Mouse (Mus musculus) MEL (cell line): Measurements from ENCODE around the gene Gtf2ird1. TPM values are rescaled to one million over a fixed set of nuclear protein-coding genes. Genes with fewer than 3 reads are reported as not detected.

ENCODE experiments used
- DNase-seq: peaks from one replicate; pipeline ENCODE4 v3.0.0; 2011; ENCODE audit warnings: low read depth, low spot score
- H3K27ac ChIP-seq: 2 replicates; pipeline ENCODE4 v1.5.1; 2012; ENCODE audit warnings: low read depth, mild to moderate bottlenecking, control low read depth, low read length, moderate library complexity; ENCODE audit not compliant: control insufficient read depth
- H3K27me3 ChIP-seq, 2 experiments: fragments of 150-350 bp in 1 of 2; sonication (generic) in 1 of 2; 2 replicates each; pipeline ENCODE4 v1.6.1; 2012; ENCODE audit warnings: low read length in 2 of 2, mild to moderate bottlenecking in 2 of 2, improper control_type of control experiment in 1 of 2, moderate library complexity in 1 of 2; ENCODE audit not compliant: insufficient read depth in 2 of 2, control insufficient read depth in 1 of 2
- H3K36me3 ChIP-seq, 2 experiments: 2 replicates each; pipeline ENCODE4 v1.6.1; 2012 to 2014; ENCODE audit warnings: low read length in 2 of 2, improper control_type of control experiment in 1 of 2, inconsistent platforms in 1 of 2, mild to moderate bottlenecking in 1 of 2; ENCODE audit not compliant: insufficient read depth in 2 of 2, control insufficient read depth in 1 of 2
- H3K4me1 ChIP-seq, 2 experiments: fragments of 150-350 bp in 1 of 2; sonication (generic) in 1 of 2; 2 replicates each; pipeline ENCODE4 v1.6.1; 2012; ENCODE audit warnings: low read length in 2 of 2, improper control_type of control experiment in 1 of 2, mild to moderate bottlenecking in 1 of 2; ENCODE audit not compliant: insufficient read depth in 2 of 2, control insufficient read depth in 1 of 2
- H3K4me3 ChIP-seq, 2 experiments: fragments of 150-350 bp in 1 of 2; sonication (generic) in 1 of 2; 2 replicates each; pipeline ENCODE4 v1.5.1; 2012; ENCODE audit warnings: low read depth in 2 of 2, low read length in 2 of 2, mild to moderate bottlenecking in 2 of 2, moderate library complexity in 2 of 2, control low read depth in 1 of 2, improper control_type of control experiment in 1 of 2; ENCODE audit not compliant: control insufficient read depth in 1 of 2, insufficient read depth in 1 of 2
- H3K79me2 ChIP-seq: 2 replicates; pipeline ENCODE4 v1.6.1; 2012; ENCODE audit warnings: mild to moderate bottlenecking, low read length, moderate library complexity; ENCODE audit not compliant: control insufficient read depth, poor library complexity, insufficient read depth
- H3K9ac ChIP-seq: 2 replicates; pipeline ENCODE4 v1.6.1; 2012; ENCODE audit warnings: low read depth, mild to moderate bottlenecking, control low read depth, low read length, moderate library complexity; ENCODE audit not compliant: control insufficient read depth, poor library complexity, severe bottlenecking
- H3K9me3 ChIP-seq: fragments of 150-350 bp; sonication (generic); replicated peaks from 2 replicates; pipeline ENCODE4 v1.6.1; 2012; ENCODE audit warnings: mild to moderate bottlenecking, low read length, improper control_type of control experiment, moderate library complexity; ENCODE audit not compliant: insufficient read depth
- BHLHE40 ChIP-seq: IDR thresholded peaks from 2 replicates; pipeline ENCODE4 v1.6.1; 2012; ENCODE audit warnings: low read depth, mild to moderate bottlenecking, inconsistent platforms, low read length, improper control_type of control experiment, borderline replicate concordance
- CTCF ChIP-seq, 3 experiments: IDR thresholded peaks in 2 of 3; conservative IDR thresholded peaks in 1 of 3; 2 replicates each; pipeline ENCODE4 v1.5.1; 2011 to 2012; ENCODE audit warnings: low read length in 3 of 3, low read depth in 2 of 3, mild to moderate bottlenecking in 2 of 3, improper control_type of control experiment in 1 of 3, inconsistent platforms in 1 of 3, mixed read lengths in 1 of 3, moderate library complexity in 1 of 3; ENCODE audit not compliant: control insufficient read depth in 1 of 3, insufficient read depth in 1 of 3, poor library complexity in 1 of 3, severe bottlenecking in 1 of 3
- GABPA ChIP-seq: IDR thresholded peaks from 2 replicates; pipeline ENCODE4 v1.6.1; 2012; ENCODE audit warnings: low read depth, mild to moderate bottlenecking, inconsistent platforms, low read length, improper control_type of control experiment, moderate library complexity
- KAT2A ChIP-seq: conservative IDR thresholded peaks from 2 replicates; pipeline ENCODE4 v1.6.1; 2012; ENCODE audit warnings: low read depth, low read length, improper control_type of control experiment, inconsistent platforms
- MAX ChIP-seq: IDR thresholded peaks from 2 replicates; pipeline ENCODE4 v1.6.1; 2011; ENCODE audit warnings: low read length, improper control_type of control experiment
- MAZ ChIP-seq: IDR thresholded peaks from 2 replicates; pipeline ENCODE4 v1.6.1; 2012; ENCODE audit warnings: low read depth, mild to moderate bottlenecking, inconsistent platforms, low read length, improper control_type of control experiment
- MEF2A ChIP-seq: IDR thresholded peaks from 2 replicates; pipeline ENCODE4 v1.6.1; 2014; ENCODE audit warnings: low read depth, mild to moderate bottlenecking, inconsistent platforms, low read length, improper control_type of control experiment; ENCODE audit not compliant: poor library complexity, insufficient replicate concordance, severe bottlenecking; ENCODE audit errors: extremely low read depth
- MYB ChIP-seq: IDR thresholded peaks from 2 replicates; pipeline ENCODE4 v1.6.1; 2011; ENCODE audit warnings: mild to moderate bottlenecking, low read depth, low read length, improper control_type of control experiment
- MYC ChIP-seq: IDR thresholded peaks from 2 replicates; pipeline ENCODE4 v1.6.1; 2011; ENCODE audit warnings: low read depth, mild to moderate bottlenecking, low read length, improper control_type of control experiment, moderate library complexity
- NELFE ChIP-seq: IDR thresholded peaks from 2 replicates; pipeline ENCODE4 v1.6.1; 2011; ENCODE audit warnings: low read depth, low read length, improper control_type of control experiment
- POLR2A ChIP-seq, 2 experiments: IDR thresholded peaks; 2 replicates each; pipeline ENCODE4 v1.6.1; 2011 to 2012; ENCODE audit warnings: low read length in 2 of 2, mild to moderate bottlenecking in 2 of 2, control low read depth in 1 of 2, improper control_type of control experiment in 1 of 2, low read depth in 1 of 2, moderate library complexity in 1 of 2; ENCODE audit not compliant: control insufficient read depth in 1 of 2, insufficient read depth in 1 of 2, poor library complexity in 1 of 2
- POLR2AphosphoS5 ChIP-seq: IDR thresholded peaks from 2 replicates; pipeline ENCODE4 v1.6.1; 2012; ENCODE audit warnings: low read depth, borderline replicate concordance, mild to moderate bottlenecking, inconsistent platforms, low read length, moderate library complexity, mixed read lengths
- RAD21 ChIP-seq: IDR thresholded peaks from 2 replicates; pipeline ENCODE4 v1.6.1; 2011; ENCODE audit warnings: mild to moderate bottlenecking, low read depth, low read length, improper control_type of control experiment
- SIN3A ChIP-seq: IDR thresholded peaks from 2 replicates; pipeline ENCODE4 v1.6.1; 2012; ENCODE audit warnings: low read length, improper control_type of control experiment, inconsistent platforms
- SMC3 ChIP-seq: IDR thresholded peaks from 2 replicates; pipeline ENCODE4 v1.6.1; 2011; ENCODE audit warnings: low read depth, low read length, improper control_type of control experiment
- TAL1 ChIP-seq: IDR thresholded peaks from 2 replicates; pipeline ENCODE4 v1.6.1; 2012; ENCODE audit warnings: mild to moderate bottlenecking, inconsistent platforms, low read length, moderate library complexity, mixed read lengths
- TBP ChIP-seq: IDR thresholded peaks from 2 replicates; pipeline ENCODE4 v1.8.0; 2011; ENCODE audit warnings: low read depth, low read length, improper control_type of control experiment
- TCF12 ChIP-seq: IDR thresholded peaks from 2 replicates; pipeline ENCODE4 v1.6.1; 2014; ENCODE audit warnings: low read depth, mild to moderate bottlenecking, inconsistent platforms, low read length, improper control_type of control experiment, moderate library complexity
- UBTF ChIP-seq: IDR thresholded peaks from 2 replicates; pipeline ENCODE4 v1.6.1; 2012; ENCODE audit warnings: low read depth, mild to moderate bottlenecking, inconsistent platforms, low read length, improper control_type of control experiment, moderate library complexity, borderline replicate concordance; ENCODE audit not compliant: insufficient read depth
- polyA plus RNA-seq, 2 experiments: library from polyadenylated mRNA; stranded (reverse) in 1 of 2; unstranded in 1 of 2; fragments of >175 nt in 1 of 2; fragments of >200 nt in 1 of 2; gene quantifications; 2 replicates each; pipeline versions ENCODE4 v1.2.1 to v1.2.4; 2012; ENCODE audit warnings: low replicate concordance in 2 of 2, low read depth in 1 of 2; ENCODE audit not compliant: insufficient read length in 2 of 2, insufficient read depth in 1 of 2, missing spikeins in 1 of 2
- total RNA-seq: library from RNA; depleted of rRNA; stranded (reverse); fragments of 300-350 nt; gene quantifications from 2 replicates; pipeline ENCODE4 v1.2.3, GENCODE M21; 2012

Gene Gtf2ird1
- total and polyA plus RNA-seq, 3 experiments = 15.2 to 54.7 TPM; not detected in 1

DNA sequence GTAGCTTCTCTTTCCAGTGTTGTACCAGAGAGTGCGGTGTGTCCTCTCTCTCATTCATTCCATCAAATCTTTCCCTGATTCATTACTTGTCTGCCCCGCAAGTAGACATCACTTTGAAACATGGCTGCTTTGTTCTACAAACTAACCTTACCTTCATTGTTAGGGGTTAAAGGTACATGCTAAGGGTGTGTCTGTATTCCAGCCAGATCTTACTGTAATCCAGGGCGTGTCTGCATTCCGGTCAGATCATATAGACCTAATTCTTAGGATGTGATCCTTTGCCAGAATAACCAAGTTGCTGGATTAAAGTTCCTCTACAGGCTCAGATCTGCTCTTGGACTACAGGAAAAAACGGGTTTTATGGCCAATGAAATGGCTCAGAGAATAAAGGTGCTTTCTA is 36.8 kb downstream of the Gtf2ird1 start:
- Histone ChIP-seq H3K4me1 (no peaks in the 10 kb centered on the region), H3K9ac (no peak overlapping the region), H3K27me3 (no peaks in the 10 kb centered on the region), H3K79me2 (no peaks in the 10 kb centered on the region), H3K4me3 (no peak overlapping the region), H3K36me3 (no peaks in the 10 kb centered on the region), H3K27ac (no peak overlapping the region), H3K9me3 (no peaks in the 10 kb centered on the region)
- no peak for DNase-seq
- no peak for TF ChIP-seq BHLHE40
- no peak for TF ChIP-seq UBTF
- TF ChIP-seq TAL1 = no peak
- no peak for TF ChIP-seq CTCF (IDR thresholded peaks at IDR 0.05 in 2 of 3, conservative IDR thresholded peaks at IDR 0.05 in 1 of 3; ENCODE audit: control insufficient read depth in 1 of 3, insufficient read depth in 1 of 3, low read depth in 2 of 3, low read length in 3 of 3, poor library complexity in 1 of 3, severe bottlenecking in 1 of 3)
- TF ChIP-seq MYB = no peak
- TF ChIP-seq GABPA = no peak
- no peak for TF ChIP-seq TCF12

DNA sequence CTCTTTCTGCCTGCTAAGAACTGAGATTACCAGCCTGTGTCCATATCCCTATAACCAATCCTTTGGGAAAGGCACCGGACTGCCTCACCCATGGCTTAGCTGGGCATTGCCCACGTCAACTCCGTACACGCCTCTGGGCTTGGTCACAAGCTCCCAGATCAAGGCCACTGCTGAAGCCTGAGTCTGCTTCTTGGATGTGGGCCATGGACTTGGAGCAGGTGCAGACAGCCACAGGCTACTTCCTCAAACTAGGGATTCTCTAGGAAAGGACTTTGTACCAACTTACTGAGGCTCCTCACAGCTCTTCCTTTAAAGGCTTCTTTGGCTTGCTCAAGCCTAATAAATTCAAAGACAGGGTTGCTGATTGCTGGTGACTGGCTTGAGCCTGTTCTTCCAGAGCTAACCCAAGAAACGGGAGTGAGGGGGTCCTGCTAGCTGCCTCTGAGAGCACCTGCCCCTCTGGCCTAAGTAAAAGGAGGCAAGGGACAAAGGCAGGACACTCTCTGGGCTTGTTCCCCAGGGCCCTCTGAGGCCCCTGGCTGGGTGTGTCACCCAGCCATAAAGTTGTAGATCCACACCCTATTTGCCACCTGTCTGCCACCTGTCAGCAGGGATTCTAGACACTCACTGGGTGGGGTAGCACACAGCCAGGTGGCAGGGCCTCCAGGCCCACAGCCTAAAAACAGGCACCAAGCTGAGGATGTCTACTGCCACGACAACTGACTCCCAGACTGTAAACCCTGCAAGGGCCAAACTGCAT is 38.0 kb downstream of the Gtf2ird1 start:
- Histone ChIP-seq H3K4me3 (no peak overlapping the region), H3K9me3 (no peaks in the 10 kb centered on the region), H3K36me3 (no peaks in the 10 kb centered on the region), H3K79me2 (no peaks in the 10 kb centered on the region), H3K4me1 (no peaks in the 10 kb centered on the region), H3K9ac (no peak overlapping the region), H3K27ac (no peak overlapping the region), H3K27me3 (no peaks in the 10 kb centered on the region)
- TF ChIP-seq CTCF (IDR thresholded peaks at IDR 0.05 in 2 of 3, conservative IDR thresholded peaks at IDR 0.05 in 1 of 3; ENCODE audit: control insufficient read depth in 1 of 3, insufficient read depth in 1 of 3, low read depth in 2 of 3, low read length in 3 of 3, poor library complexity in 1 of 3, severe bottlenecking in 1 of 3) (no peak), MEF2A (no peak), SIN3A (no peak), POLR2AphosphoS5 (no peak), TBP (peak; percentile 76), GABPA (no peak), MYC (no peak)
- DNase-seq = peak; percentile 61

DNA sequence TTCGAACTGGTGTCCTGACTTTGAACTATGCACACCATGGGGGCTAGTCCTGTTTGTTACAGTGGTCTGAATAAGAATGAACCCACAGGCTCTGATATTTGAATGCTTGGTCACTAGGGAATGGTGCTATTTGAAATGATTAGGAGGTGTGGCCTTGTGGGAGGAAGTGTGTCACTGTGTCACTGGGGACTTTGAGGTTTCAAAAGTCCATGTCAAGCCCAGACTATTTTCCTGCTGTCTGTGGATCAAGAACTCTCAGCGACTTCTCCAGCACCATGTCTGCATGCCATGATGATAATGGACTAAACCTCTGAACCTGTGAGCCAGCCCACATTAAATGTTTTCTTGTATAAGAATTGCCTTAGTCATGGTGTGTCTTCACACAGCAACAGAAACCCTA is 44.2 kb downstream of the Gtf2ird1 start:
- TF ChIP-seq BHLHE40 (no peak), RAD21 (no peak), GABPA (no peak), NELFE (no peak), MAZ (no peak), TAL1 (no peak), POLR2A (IDR thresholded peaks at IDR 0.05; ENCODE audit: control insufficient read depth in 1 of 2, insufficient read depth in 1 of 2, low read depth in 1 of 2, low read length in 2 of 2, poor library complexity in 1 of 2) (no peak), KAT2A (no peak), SMC3 (no peak), TCF12 (no peak), MAX (no peak)
- TF ChIP-seq, all 39 proteins: peak for 0
- H3K4me1 ChIP-seq = 0 out of 4 replicates have a peak, but pooled peaks cover 0 to 2% of the 10 kb centered on the region in 2 experiments
- no peak overlapping the region for H3K27ac ChIP-seq
- H3K9me3 ChIP-seq = no peaks in the 10 kb centered on the region
- H3K36me3 ChIP-seq = peaks cover 0 to 4% of the 10 kb centered on the region in 2 experiments; a peak in 3 of 4 replicates
- no peak for DNase-seq
- H3K4me3 ChIP-seq = no peak overlapping the region
- H3K9ac ChIP-seq = no peak overlapping the region
- no peaks in the 10 kb centered on the region for H3K79me2 ChIP-seq
- H3K27me3 ChIP-seq = no peaks in the 10 kb centered on the region
